Mouse (Mus musculus): ENCODE results near the gene Hsd17b13. TPM values are rescaled to one million over a fixed set of nuclear protein-coding genes. Genes with fewer than 3 reads are reported as not detected.

Gene Hsd17b13
- polyA plus RNA-seq, 1 experiment, result 5.7 TPM

DNA sequence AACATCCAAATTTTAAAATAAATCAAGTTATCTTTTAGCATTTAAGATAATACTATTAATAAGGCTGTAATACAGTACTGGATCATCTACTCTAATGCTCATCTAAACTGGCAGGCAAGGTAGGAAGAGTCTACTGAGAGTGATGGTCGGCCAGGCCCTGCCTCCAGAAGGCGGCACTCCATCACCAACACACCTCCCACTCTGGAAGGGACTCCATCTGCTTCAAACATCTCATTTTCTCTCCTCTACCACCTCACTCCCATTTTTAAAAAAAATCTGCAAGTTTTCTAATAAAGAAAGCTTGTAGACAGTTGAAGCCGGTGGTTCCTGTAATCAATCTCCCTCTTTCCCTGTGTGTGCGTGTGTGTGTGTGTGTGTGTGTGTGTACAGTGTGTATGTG lies 69.4 kb downstream of the Hsd17b13 start:
- TF ChIP-seq POLR2A (IDR thresholded peaks at IDR 0.05; ENCODE audit: low read depth, low read length) (no peak), CTCF (IDR thresholded peaks at IDR 0.05; ENCODE audit: extremely low read depth, insufficient read length, insufficient replicate concordance, low read depth, low read length) (no peak)
- H3K4me3 ChIP-seq (ENCODE audit: low read depth, low read length), result no peak overlapping the region
- WGBS, result 87% methylated on average over 4 of the region's 4 CpGs

GRCm38 (mm10) chr5:103906173-103906572 lies 71.0 kb downstream of the Hsd17b13 start:
- H3K4me3 ChIP-seq (ENCODE audit: low read depth, low read length), result no peak overlapping the region
- TF ChIP-seq CTCF (IDR thresholded peaks at IDR 0.05; ENCODE audit: extremely low read depth, insufficient read length, insufficient replicate concordance, low read depth, low read length) (no peak), POLR2A (IDR thresholded peaks at IDR 0.05; ENCODE audit: low read depth, low read length) (no peak)
- no peaks in the 10 kb centered on the region for H3K27me3 ChIP-seq (ENCODE audit: control insufficient read depth, insufficient read depth, low read length)
- WGBS, result 92% methylated on average over 6 of the region's 6 CpGs
- no peaks in the 10 kb centered on the region for H3K4me1 ChIP-seq (ENCODE audit: control insufficient read depth, insufficient read depth, insufficient read length, low read length)
- no peak overlapping the region for H3K27ac ChIP-seq (ENCODE audit: insufficient read depth, low read depth, low read length)
- H3K36me3 ChIP-seq (ENCODE audit: control insufficient read depth, insufficient read depth, low read length), result no peaks in the 10 kb centered on the region

More for the DNA sequence above, 69.4 kb downstream of the Hsd17b13 start:
- Histone ChIP-seq H3K4me1 (ENCODE audit: control insufficient read depth, insufficient read depth, insufficient read length, low read length) (no peaks in the 10 kb centered on the region), H3K27me3 (ENCODE audit: control insufficient read depth, insufficient read depth, low read length) (no peaks in the 10 kb centered on the region), H3K36me3 (ENCODE audit: control insufficient read depth, insufficient read depth, low read length) (no peaks in the 10 kb centered on the region), H3K27ac (ENCODE audit: insufficient read depth, low read depth, low read length) (no peak overlapping the region)

Other genes with a start within 250 kb of the Hsd17b13 start
- 0.84 and 0.96 TPM in 2 replicates for gene Klhl8, start 66.2 kb downstream of the Hsd17b13 start, polyA plus RNA-seq (2012; rRNA removed)
- 46.9 and 109 TPM in 2 replicates for gene Hsd17b11, start 44.5 kb upstream of the Hsd17b13 start, polyA plus RNA-seq (2012; rRNA removed)
- 24.6 and 58.0 TPM in 2 replicates for gene Nudt9, start 68.9 kb upstream of the Hsd17b13 start, polyA plus RNA-seq (2012; rRNA removed)
- not detected in 2 replicates for gene Gm17660, start 100.2 kb upstream of the Hsd17b13 start, polyA plus RNA-seq (2012; rRNA removed)
- gene Sparcl1, start 136.3 kb upstream of the Hsd17b13 start, polyA plus RNA-seq (2012; rRNA removed), result 24.3 and 28.8 TPM in 2 replicates
- gene Dspp, start 193.3 kb upstream of the Hsd17b13 start, polyA plus RNA-seq (2012; rRNA removed), result not detected in 2 replicates
- 0.10 and 0.47 TPM in 2 replicates for gene Dmp1, start 225.2 kb upstream of the Hsd17b13 start, polyA plus RNA-seq (2012; rRNA removed)

Measured in small intestine, adult 2 months (tissue).